Mouse (Mus musculus) layer of hippocampus, adult 9-11 months (tissue): ENCODE data around the gene Olfr1346.
"Not testable (repeated sequence)": the region's sequence is repeated elsewhere in the genome, so short reads cannot be mapped to it uniquely, and the experiment has no call there.

Source experiments
- DNase-seq: peaks from one replicate; pipeline ENCODE4 v3.0.0; 2022

Olfr1346 gene

DNA sequence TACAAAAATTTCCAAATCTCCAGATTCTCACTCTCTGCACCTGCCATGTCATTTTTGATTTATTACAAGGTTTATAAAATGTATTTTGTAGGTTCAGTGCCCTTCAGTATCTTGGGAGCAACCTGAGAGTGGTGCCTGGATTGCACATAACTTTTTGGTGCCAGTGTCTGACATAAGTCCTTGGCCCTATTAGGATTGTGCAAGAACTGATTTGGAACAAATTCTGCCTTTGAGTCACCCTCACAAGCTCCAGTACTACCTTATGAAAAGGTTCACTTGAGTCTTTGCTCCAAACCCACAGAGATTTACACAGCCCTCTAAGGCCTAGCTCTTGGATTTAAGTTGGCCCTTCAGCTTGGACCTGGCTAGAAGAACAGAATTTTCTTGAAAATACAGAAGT, at the start of gene Olfr1346:
TSS of gene Olfr1346 (plus strand) at position 151 of the 400 bp plus-strand sequence.
- DNase-seq = no peak

DNA sequence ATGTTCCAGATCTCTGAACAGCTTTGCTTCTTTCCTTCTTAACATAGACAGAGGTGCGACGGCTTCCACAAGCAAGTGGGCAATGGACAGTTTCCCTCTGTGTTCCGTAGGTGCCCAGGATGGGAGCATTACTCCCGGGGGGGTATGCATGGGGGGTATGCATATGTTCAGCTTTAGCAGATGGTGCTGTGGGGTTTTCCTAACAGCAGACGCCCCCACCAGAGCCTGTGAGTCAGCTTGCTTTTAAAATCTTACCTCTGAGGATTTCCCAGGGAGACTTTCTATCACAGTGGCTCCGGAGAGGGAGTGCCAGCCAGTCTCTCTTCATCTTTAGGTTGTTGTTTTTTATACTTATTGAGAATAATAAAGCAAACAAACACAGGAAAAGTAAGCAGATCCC, 47.0 kb upstream of the Olfr1346 start:
- no peak for DNase-seq

DNA sequence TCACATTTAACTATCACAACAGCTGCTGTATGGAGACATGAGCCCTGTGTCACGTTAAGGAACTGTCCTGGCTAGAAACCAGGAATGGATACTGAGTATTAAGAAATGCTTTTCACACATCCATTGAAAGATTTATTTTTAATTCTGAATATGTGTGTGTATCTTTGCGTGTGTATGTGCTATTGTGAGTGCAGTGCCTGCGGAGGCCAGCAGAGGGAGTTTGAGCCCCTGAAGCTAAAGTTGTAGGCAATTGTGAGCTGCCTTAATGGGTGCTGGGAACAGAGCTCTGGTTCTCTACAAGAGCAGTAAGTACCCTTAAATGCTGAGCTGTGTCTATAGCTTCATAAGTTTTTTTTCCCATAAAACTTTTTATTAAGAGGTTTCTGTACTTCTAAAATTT, 37.5 kb upstream of the Olfr1346 start:
- no peak for DNase-seq

DNA sequence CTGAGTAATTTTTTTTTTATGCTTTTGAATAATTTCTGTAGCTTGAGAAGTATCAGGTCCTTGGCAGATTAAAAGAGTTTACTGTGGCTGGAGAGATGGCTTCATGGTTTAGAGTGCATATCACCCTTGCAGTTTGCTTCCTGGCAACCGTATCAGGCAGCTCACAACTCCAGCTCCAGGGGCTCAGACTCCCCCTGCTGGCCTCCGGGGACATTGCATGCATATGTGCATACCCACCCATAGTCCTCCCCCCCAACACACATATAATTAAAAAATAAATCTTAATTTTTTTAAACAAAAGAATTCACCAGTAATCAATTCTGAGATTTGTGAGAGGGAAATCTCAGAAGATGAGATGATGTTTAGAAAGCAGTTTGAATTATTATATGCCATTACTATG, 36.6 kb upstream of the Olfr1346 start:
- DNase-seq = no peak

DNA sequence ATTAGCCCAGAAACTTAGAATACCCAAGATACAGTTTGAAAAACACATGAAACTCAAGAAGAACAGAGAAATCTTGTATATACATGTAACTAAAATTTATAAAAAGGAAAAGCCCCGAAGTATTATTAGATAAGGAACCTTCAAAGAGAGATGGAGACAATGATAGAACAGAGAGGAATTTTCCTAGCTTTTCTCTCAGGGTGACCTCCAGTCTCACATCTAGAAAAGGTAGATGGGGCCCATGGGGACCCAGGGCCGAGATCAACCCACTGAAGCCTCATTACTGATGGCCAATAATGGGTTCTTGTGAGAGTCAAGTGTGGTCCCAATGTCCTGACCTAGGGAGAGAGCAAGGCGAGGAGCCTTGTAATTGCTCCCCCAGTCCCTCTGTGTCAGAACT, 28.5 kb upstream of the Olfr1346 start, which contains the start of gene Olfr1344:
TSS of gene Olfr1344 (plus strand) at position 301 of the 400 bp plus-strand sequence.
- no peak for DNase-seq

DNA sequence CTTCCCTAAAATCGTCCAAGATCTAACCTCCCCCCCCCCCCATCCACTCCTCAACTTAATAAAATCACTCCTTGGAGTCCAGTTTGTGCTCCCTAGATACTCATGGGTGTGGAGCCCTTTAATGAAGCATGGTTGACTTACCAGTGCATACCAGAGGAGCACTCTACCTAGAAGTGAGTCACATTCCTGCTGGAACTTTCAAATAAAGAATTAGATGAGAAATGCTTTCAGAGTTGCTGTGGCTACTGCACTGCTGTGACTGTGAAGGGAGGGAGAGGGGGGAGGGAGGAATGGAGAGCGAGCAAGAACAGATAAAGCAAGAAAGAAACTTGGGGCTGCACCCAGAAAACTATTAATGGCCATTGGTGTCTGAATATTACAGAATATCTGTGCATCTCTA, 25.7 kb upstream of the Olfr1346 start:
- no peak for DNase-seq

DNA sequence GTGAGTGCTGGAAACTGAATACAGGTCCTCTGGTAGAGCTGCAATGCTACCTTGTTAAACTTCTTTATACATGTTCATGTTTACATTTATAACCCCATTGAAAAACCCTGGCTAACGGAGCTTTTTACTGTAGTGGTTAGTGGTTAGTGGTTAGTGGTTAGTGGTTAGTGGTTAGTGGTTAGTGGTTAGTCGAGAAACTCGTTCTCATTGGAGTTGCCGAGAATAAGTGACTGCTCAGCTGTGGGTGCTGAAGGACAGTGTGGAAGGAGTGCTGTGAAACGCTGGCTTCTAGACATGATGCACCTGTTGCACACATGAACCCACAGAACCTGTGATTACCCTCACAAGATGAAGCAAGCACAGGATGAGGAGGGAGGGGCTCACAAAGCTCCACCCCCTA, 19.1 kb upstream of the Olfr1346 start:
- DNase-seq = no peak

DNA sequence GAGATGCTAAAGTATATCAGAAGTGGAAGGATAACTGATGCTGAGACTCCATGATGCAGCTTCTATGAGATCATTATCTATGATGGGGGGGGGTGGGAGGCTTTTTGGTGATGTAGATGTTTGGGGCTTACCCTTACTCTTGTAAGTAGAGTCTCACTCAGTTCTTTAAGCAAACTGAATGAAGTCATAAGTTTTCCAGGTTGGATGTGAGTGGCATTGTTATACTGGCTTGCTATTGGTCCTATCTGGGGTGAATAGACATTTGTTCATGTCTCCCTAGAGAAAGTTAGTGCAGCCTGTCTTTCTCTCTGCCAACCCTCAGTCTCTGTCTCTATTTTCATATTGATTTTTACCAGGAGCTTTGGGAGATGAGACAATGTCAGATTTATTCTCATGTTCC, 11.0 kb upstream of the Olfr1346 start, which contains the start of gene Olfr1336:
TSS of gene Olfr1336 (plus strand) at position 301 of the 400 bp plus-strand sequence.
- no peak for DNase-seq

DNA sequence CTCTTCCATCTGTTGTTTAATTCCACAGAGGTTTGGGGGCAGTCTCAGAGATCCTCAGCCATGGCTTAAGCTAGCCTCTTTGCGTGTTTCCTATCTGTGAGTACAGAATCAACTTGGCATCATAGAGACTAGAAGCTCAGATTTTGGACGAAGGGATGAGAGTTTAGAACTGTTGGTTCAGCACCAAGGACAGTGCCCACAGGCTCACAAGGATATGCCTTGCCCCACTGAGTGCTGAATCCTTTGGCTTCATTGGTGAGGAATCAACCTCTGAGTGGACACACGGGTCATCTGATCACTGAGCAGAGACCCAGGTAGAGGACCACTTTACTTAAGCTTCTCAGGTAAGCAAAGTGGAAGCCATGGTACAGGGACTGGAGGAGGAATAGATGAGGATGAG, 10.5 kb upstream of the Olfr1346 start:
- no peak for DNase-seq

DNA sequence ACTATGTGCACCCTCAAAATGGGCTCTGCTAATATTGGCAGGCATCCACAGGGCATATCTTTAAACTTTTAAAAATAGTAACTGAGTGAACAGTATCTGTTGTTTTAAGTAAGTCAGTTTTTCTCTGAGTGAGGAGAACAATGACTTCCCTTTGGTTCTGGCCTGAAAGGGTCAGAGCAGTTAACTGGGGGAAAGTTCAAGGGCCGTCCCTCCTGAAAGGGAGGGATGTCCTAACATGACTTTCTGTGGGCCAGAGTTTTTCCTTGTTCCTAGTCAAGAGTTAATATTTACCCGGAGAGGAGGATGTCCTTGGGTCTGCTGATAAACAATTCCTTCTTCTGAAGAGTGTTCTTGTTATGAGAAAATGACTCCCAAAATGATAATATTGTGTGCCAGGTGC, 10.7 kb downstream of the Olfr1346 start:
- DNase-seq = not testable (repeated sequence)

DNA sequence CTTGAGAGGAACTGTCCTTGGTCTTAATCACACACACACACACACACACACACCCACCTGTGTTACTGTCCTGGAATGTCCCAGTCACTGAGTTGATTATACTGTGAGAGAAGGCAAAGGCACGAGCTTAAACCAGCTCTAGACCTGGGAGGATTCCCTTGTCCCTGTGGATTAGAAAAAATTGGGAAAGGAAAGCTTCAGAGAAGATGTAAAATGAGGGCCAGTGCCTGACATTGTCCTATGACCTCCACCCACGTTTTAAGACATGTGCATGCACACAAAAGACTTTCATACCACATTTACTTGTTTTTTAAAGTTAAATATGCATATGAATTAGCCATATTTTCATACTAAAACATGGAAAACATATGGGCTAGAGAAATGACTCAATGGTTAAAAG, 19.9 kb downstream of the Olfr1346 start, which contains the start of gene Olfr5:
TSS of gene Olfr5 (minus strand) at position 101 of the 400 bp plus-strand sequence.
- DNase-seq = no peak

DNA sequence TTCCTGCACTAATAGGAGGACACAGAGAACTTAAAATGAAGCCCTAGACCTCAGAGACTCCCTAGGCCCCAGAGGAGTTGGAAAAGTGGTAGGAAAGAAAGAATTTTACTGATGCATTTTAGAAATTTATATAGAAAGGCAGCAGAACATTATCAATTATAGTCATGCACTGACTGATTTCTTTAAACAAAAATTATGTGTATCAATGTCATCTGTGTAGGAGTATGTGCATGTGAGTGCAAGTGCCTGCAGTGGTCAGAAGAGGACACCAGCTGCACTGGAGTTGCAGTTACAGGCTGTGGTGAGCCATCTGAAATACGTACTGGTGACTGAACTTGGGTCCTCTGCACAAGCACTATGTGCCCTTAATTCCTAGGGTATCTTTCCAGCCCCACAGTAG, 32.8 kb downstream of the Olfr1346 start, which contains the start of gene Olfr1347:
TSS of gene Olfr1347 (minus strand) at position 101 of the 400 bp plus-strand sequence.
- no peak for DNase-seq

DNA sequence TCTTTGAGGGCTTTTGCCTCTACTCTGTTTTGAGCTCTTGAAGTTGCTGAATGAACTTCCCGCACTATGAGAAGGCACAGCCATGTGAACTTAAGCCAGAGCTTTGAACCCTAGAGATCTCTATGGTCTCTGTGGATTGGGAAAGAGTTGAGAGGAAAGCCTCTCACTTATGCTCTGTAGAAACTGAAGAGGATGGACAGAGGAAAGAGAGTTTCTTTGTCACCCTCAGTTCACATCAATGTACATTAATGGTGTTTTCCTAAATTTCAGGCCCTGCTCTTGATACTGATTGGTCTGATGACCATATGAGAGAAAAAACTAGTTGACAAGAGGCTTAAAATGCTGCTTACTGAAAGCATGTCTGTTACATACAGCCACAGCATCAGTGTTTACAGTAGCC, 41.7 kb downstream of the Olfr1346 start, which contains the start of gene Olfr1348:
TSS of gene Olfr1348 (minus strand) at position 101 of the 400 bp plus-strand sequence.
- no peak for DNase-seq

DNA sequence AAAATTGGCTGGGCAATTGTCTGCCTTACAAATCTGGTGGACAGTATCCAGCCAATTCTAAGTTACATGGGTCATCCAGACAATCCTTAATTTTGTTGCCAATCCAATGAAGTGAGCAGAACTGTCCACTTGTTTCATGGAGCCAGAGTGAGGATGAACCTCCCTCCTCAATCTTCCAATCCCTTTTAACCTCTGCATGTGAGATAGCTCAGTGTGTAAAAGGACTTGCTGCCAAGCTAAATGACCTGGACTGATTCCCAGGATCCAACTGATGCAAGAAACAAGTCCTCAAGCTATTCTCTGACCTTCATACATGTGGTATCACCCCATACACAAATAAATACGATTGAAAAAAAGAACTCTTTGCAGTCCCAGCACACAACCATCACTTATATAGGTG, 54.8 kb downstream of the Olfr1346 start:
- DNase-seq = no peak

DNA sequence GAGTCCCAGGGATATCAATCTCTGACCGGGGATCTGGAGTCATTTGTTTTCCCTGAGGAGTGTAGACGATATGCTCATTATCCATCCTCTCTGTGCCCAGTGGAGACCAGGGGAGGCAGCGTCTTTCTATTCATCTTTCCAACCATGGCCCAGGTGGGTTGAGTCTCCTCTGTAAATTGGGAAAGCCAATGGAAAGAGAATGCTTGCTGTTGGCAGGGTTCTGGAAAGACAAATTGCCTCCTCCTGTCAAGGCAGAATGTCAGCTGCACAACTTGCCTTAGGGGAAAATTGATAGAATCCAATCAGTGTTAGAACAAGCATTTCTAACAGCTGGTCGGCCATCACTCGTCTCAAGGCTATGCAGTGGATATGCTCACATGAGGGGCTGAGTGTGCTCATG, 55.9 kb downstream of the Olfr1346 start, which contains the start of gene Olfr1349:
TSS of gene Olfr1349 (minus strand) at position 101 of the 400 bp plus-strand sequence.
- no peak for DNase-seq

DNA sequence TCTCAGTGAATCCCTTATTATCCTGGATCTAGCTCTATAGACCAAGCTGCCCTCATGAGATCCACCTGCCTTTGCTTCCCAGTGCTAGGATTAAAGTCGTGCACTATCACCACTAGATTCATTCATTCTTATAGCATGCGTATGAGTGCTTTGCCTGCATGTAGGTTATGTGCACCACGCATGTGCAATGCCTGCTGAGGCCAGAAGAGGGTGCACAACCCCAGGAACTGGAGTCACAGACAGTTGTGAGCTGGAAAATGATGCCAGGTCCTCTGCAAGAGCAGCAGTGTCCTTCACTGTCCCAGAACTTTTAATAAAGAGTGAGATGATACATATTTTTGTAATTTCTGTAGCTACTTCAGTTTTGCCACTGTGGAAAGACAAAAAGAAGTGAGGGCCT, 58.1 kb downstream of the Olfr1346 start:
- DNase-seq = no peak

DNA sequence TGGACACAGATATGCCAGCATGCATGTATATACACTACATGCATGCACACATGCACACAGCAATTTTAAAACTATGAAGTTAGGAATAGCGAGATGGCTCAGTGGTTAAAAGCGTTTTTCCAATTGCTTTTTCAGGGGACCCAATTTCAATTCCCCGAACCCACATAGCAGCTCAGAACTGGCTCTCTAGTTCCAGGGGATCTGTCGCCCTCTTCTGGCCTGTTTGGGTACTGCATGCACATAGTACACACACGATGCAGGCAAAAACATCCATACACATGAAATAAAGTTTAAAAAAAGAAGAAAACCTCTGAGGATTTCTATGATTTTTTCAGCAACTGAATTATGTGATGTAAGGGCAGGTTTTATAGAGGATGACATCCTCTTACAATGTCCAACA, 59.2 kb downstream of the Olfr1346 start:
- no peak for DNase-seq
